Mouse (Mus musculus) cerebellum, adult 18-20 months (tissue): ENCODE results near the gene Mlycd.
A peak's percentile ranks its signal among the peaks of the same experiment; 100 is the strongest.

Experiments
- DNase-seq, 2 experiments: peaks; one replicate each; pipeline ENCODE4 v3.0.0; 2021

Gene Mlycd

GRCm38 (mm10) chr8:119404648-119405047, 10.0 kb downstream of the Mlycd start:
- no peak for DNase-seq

- DNase-seq, result no peak
These were observed 13.6 kb downstream of the Mlycd start for GRCm38 (mm10) chr8:119408311-119408710.

GRCm38 (mm10) chr8:119412037-119412734, 17.5 kb downstream of the Mlycd start:
- no peak for DNase-seq

- peak; percentile 78 to 84 for DNase-seq
These were observed 18.2 kb downstream of the Mlycd start for GRCm38 (mm10) chr8:119412735-119413498.

GRCm38 (mm10) chr8:119413605-119414004, 18.9 kb downstream of the Mlycd start:
- no peak for DNase-seq

GRCm38 (mm10) chr8:119420318-119420717, 25.6 kb downstream of the Mlycd start:
- no peak for DNase-seq

GRCm38 (mm10) chr8:119421603-119422122, 27.0 kb downstream of the Mlycd start:
- no peak for DNase-seq

- DNase-seq, result no peak
These were observed 27.5 kb downstream of the Mlycd start for GRCm38 (mm10) chr8:119422123-119422711.

- DNase-seq, result no peak
These were observed 29.0 kb downstream of the Mlycd start for GRCm38 (mm10) chr8:119423631-119424141.

- DNase-seq, result no peak
These were observed 29.6 kb downstream of the Mlycd start for GRCm38 (mm10) chr8:119424199-119424733.

GRCm38 (mm10) chr8:119424740-119425139, 30.1 kb downstream of the Mlycd start:
- no peak for DNase-seq

- DNase-seq, result no peak
These were observed 30.9 kb downstream of the Mlycd start for GRCm38 (mm10) chr8:119425533-119425932.

GRCm38 (mm10) chr8:119426069-119426735, 31.5 kb downstream of the Mlycd start:
- no peak for DNase-seq

GRCm38 (mm10) chr8:119427634-119428349, 33.1 kb downstream of the Mlycd start:
- DNase-seq, result peak; percentile 47 to 53

- DNase-seq, result no peak
These were observed 33.7 kb downstream of the Mlycd start for GRCm38 (mm10) chr8:119428350-119428740.

GRCm38 (mm10) chr8:119428766-119429327, 34.2 kb downstream of the Mlycd start:
- DNase-seq, result no peak

- no peak for DNase-seq
These were observed 34.9 kb downstream of the Mlycd start for GRCm38 (mm10) chr8:119429552-119429951.

- DNase-seq, result no peak
These were observed 35.6 kb downstream of the Mlycd start for GRCm38 (mm10) chr8:119430250-119430649.

- no peak for DNase-seq
These were observed 36.0 kb downstream of the Mlycd start for GRCm38 (mm10) chr8:119430690-119431089.

- DNase-seq, result no peak
These were observed 37.7 kb downstream of the Mlycd start for GRCm38 (mm10) chr8:119432372-119432771.

GRCm38 (mm10) chr8:119433582-119434174, 39.0 kb downstream of the Mlycd start, which contains the start of gene Osgin1:
Osgin1 (plus strand) TSS chr8:119434124.
- DNase-seq, result no peak
